Mouse (Mus musculus) CH12.LX (cell line): ENCODE measurements around the gene Bank1. TPM values are rescaled to one million over a fixed set of nuclear protein-coding genes. Genes with fewer than 3 reads are reported as not detected.

Source experiments
- DNase-seq: peaks from one replicate; pipeline ENCODE4 v3.0.0-alpha.2; 2013; ENCODE audit errors: extremely low read depth
- H3K27ac ChIP-seq: 2 replicates; pipeline ENCODE4 v1.5.1; 2012; ENCODE audit warnings: low read depth, mild to moderate bottlenecking, control low read depth, moderate library complexity; ENCODE audit not compliant: insufficient read depth
- H3K27me3 ChIP-seq: replicated peaks from 2 replicates; pipeline ENCODE3; 2012; ENCODE audit warnings: inconsistent platforms
- H3K36me3 ChIP-seq, 2 experiments: replicated peaks in 1 of 2; 2 replicates each; pipeline versions ENCODE3 to v1.6.1; 2012; ENCODE audit warnings: inconsistent platforms in 1 of 2, low read length in 1 of 2, mild to moderate bottlenecking in 1 of 2, mixed read lengths in 1 of 2, moderate library complexity in 1 of 2; ENCODE audit not compliant: control insufficient read depth in 1 of 2, insufficient read depth in 1 of 2
- H3K4me1 ChIP-seq, 2 experiments: 2 replicates each; pipeline ENCODE4 v1.6.1; 2012; ENCODE audit warnings: inconsistent platforms in 1 of 2, moderate library complexity in 1 of 2; ENCODE audit not compliant: insufficient read depth in 2 of 2, control insufficient read depth in 1 of 2
- H3K4me2 ChIP-seq: 2 replicates; pipeline ENCODE4 v1.6.1; 2012; ENCODE audit warnings: low read depth, mild to moderate bottlenecking, control low read depth; ENCODE audit not compliant: poor library complexity, insufficient read depth, severe bottlenecking
- H3K4me3 ChIP-seq, 3 experiments: fragments of 150-350 bp in 1 of 3; sonication (generic) in 1 of 3; replicated peaks in 1 of 3; 2 replicates each; pipeline versions ENCODE3 to v1.5.1; 2011 to 2012; ENCODE audit warnings: low read depth in 2 of 3, low read length in 2 of 3, mild to moderate bottlenecking in 2 of 3, moderate library complexity in 2 of 3, control low read depth in 1 of 3, improper control_type of control experiment in 1 of 3, inconsistent platforms in 1 of 3, mixed read lengths in 1 of 3; ENCODE audit not compliant: poor library complexity in 1 of 3
- H3K79me2 ChIP-seq: replicated peaks from 2 replicates; pipeline ENCODE4 v1.6.1; 2012; ENCODE audit warnings: mild to moderate bottlenecking, moderate library complexity; ENCODE audit not compliant: control insufficient read depth, poor library complexity, insufficient read depth, severe bottlenecking; ENCODE audit errors: extremely low read depth
- H3K9ac ChIP-seq: 2 replicates; pipeline ENCODE4 v1.6.1; 2012; ENCODE audit warnings: low read depth, mild to moderate bottlenecking, control low read depth, moderate library complexity; ENCODE audit not compliant: insufficient read depth
- H3K9me3 ChIP-seq: replicated peaks from 2 replicates; pipeline ENCODE3; 2012; ENCODE audit warnings: low read length, inconsistent platforms, mixed read lengths
- ELF1 ChIP-seq: IDR thresholded peaks from 2 replicates; pipeline ENCODE4 v1.6.1; 2014; ENCODE audit warnings: low read depth, mild to moderate bottlenecking, inconsistent platforms, low read length, improper control_type of control experiment
- ETS1 ChIP-seq: conservative IDR thresholded peaks from 2 replicates; pipeline ENCODE4 v1.6.1; 2012; ENCODE audit warnings: low read depth, mild to moderate bottlenecking, inconsistent platforms, low read length, improper control_type of control experiment, moderate library complexity
- IRF4 ChIP-seq: IDR thresholded peaks from 2 replicates; pipeline ENCODE4 v1.6.1; 2014; ENCODE audit warnings: low read depth, mild to moderate bottlenecking, inconsistent platforms, low read length, improper control_type of control experiment
- JUND ChIP-seq: conservative IDR thresholded peaks from 2 replicates; pipeline ENCODE4 v1.6.1; 2011; ENCODE audit warnings: low read depth, low read length, improper control_type of control experiment
- MEF2A ChIP-seq: IDR thresholded peaks from 2 replicates; pipeline ENCODE4 v1.6.1; 2014; ENCODE audit warnings: low read depth, mild to moderate bottlenecking, inconsistent platforms, low read length, improper control_type of control experiment, borderline replicate concordance
- MXI1 ChIP-seq: IDR thresholded peaks from 2 replicates; pipeline ENCODE4 v1.6.1; 2011; ENCODE audit warnings: mild to moderate bottlenecking, low read depth, low read length, improper control_type of control experiment
- POLR2A ChIP-seq: IDR thresholded peaks from 2 replicates; pipeline ENCODE4 v1.6.1; 2011; ENCODE audit warnings: low read depth, mild to moderate bottlenecking, improper control_type of control experiment, low read length
- RCOR1 ChIP-seq: conservative IDR thresholded peaks from 2 replicates; pipeline ENCODE4 v1.6.1; 2012; ENCODE audit warnings: low read depth, mild to moderate bottlenecking, inconsistent platforms, low read length, improper control_type of control experiment
- SIN3A ChIP-seq: IDR thresholded peaks from 2 replicates; pipeline ENCODE4 v1.6.1; 2012; ENCODE audit warnings: low read length, improper control_type of control experiment, inconsistent platforms
- SMC3 ChIP-seq: IDR thresholded peaks from 2 replicates; pipeline ENCODE4 v1.6.1; 2011; ENCODE audit warnings: low read depth, low read length, improper control_type of control experiment
- TCF12 ChIP-seq: IDR thresholded peaks from 2 replicates; pipeline ENCODE4 v1.6.1; 2014; ENCODE audit warnings: low read depth, mild to moderate bottlenecking, inconsistent platforms, low read length, improper control_type of control experiment
- USF1 ChIP-seq: IDR thresholded peaks from 2 replicates; pipeline ENCODE4 v1.6.1; 2014; ENCODE audit warnings: low read depth, mild to moderate bottlenecking, inconsistent platforms, low read length, improper control_type of control experiment
- ZMIZ1 ChIP-seq: IDR thresholded peaks from 2 replicates; pipeline ENCODE4 v1.6.1; 2012; ENCODE audit warnings: low read depth, mild to moderate bottlenecking, inconsistent platforms, low read length, improper control_type of control experiment
- ZNF384 ChIP-seq: IDR thresholded peaks from 2 replicates; pipeline ENCODE4 v1.6.1; 2012; ENCODE audit warnings: low read depth, low read length, improper control_type of control experiment, inconsistent platforms
- dilution Hi-C: fragments of 300-500 bp; cut with MboI; formaldehyde crosslinking; loops from 2 replicates; pipeline ENCODE4 v1.14.3; 2020; ENCODE audit warnings: low sequenced_read_pairs; ENCODE audit not compliant: extremely low pct_unique_long_range_greater_than_20kb, extremely low pct_ligation_motif_present
- in situ Hi-C: fragments of 300-500 bp; cut with MboI; formaldehyde crosslinking; loops from 3 replicates; pipeline ENCODE4 v1.14.3; 2019; ENCODE audit warnings: low sequenced_read_pairs, low pct_ligation_motif_present, low pct_unique_long_range_greater_than_20kb, mixed read lengths
- polyA plus RNA-seq: library from polyadenylated mRNA; unstranded; fragments of >175 nt; gene quantifications from 2 replicates; pipeline ENCODE4 v1.2.1, GENCODE M21; 2012; ENCODE audit warnings: low read depth; ENCODE audit not compliant: insufficient read length
- total RNA-seq, 2 experiments: library from RNA; depleted of rRNA; stranded (reverse); fragments of 300-350 nt in 1 of 2; fragments of >200 nt in 1 of 2; gene quantifications; 2 replicates each; pipeline ENCODE4 v1.2.3; 2012 to 2014

The Bank1 gene
- total and polyA plus RNA-seq, 3 experiments, result 13.1 to 36.2 (median 27.3) TPM

GRCm38 (mm10) chr3:136132013-136132412 is 193.9 kb downstream of the Bank1 start:
- Histone ChIP-seq H3K36me3 (peaks cover 0 to 14% of the 10 kb centered on the region in 2 experiments), H3K4me3 (no peak overlapping the region), H3K4me1 (no peaks in the 10 kb centered on the region), H3K79me2 (no peaks in the 10 kb centered on the region), H3K27me3 (no peaks in the 10 kb centered on the region), H3K9me3 (peaks cover 2% of the 10 kb centered on the region), H3K27ac (no peak overlapping the region), H3K4me2 (no peak overlapping the region), H3K9ac (no peak overlapping the region)
- in situ Hi-C loops (no loop called here), dilution Hi-C loops (no loop called here)
- TF ChIP-seq ELF1 (no peak), ETS1 (no peak), IRF4 (no peak), MEF2A (no peak), ZNF384 (no peak), RCOR1 (no peak), ZMIZ1 (no peak)
- no peak for DNase-seq

GRCm38 (mm10) chr3:136115478-136116215 is 210.2 kb downstream of the Bank1 start:
- peaks cover 0 to 4% of the 10 kb centered on the region in 2 experiments for H3K36me3 ChIP-seq
- dilution Hi-C loops, result no loop called here
- H3K9me3 ChIP-seq, result peaks cover 3% of the 10 kb centered on the region
- H3K27me3 ChIP-seq, result no peaks in the 10 kb centered on the region
- H3K27ac ChIP-seq, result no peak overlapping the region
- no peak overlapping the region for H3K4me3 ChIP-seq
- in situ Hi-C loops, result no loop called here
- H3K9ac ChIP-seq, result no peak overlapping the region
- H3K4me1 ChIP-seq, result peaks cover 0 to 5% of the 10 kb centered on the region in 2 experiments; a peak in 1 of 4 replicates
- no peak for DNase-seq
- H3K79me2 ChIP-seq, result no peaks in the 10 kb centered on the region
- H3K4me2 ChIP-seq, result no peak overlapping the region
- TF ChIP-seq POLR2A, result no peak
- no peak for TF ChIP-seq TCF12
- TF ChIP-seq SIN3A, result no peak
- TF ChIP-seq JUND, result no peak
- TF ChIP-seq RCOR1, result no peak

- H3K4me3 ChIP-seq, result no peak overlapping the region
- no peak overlapping the region for H3K4me2 ChIP-seq
- peaks cover 0 to 2% of the 10 kb centered on the region in 2 experiments for H3K36me3 ChIP-seq
- in situ Hi-C loops, result no loop called here
- no peak for DNase-seq
- H3K4me1 ChIP-seq, result peaks cover 0 to 5% of the 10 kb centered on the region in 2 experiments; a peak in 1 of 4 replicates
- no peak for TF ChIP-seq MXI1
- TF ChIP-seq USF1, result no peak
- TF ChIP-seq SMC3, result no peak
- H3K27me3 ChIP-seq, result no peaks in the 10 kb centered on the region
- H3K9me3 ChIP-seq, result no peaks in the 10 kb centered on the region
- no peak overlapping the region for H3K9ac ChIP-seq
- H3K27ac ChIP-seq, result no peak overlapping the region
- dilution Hi-C loops, result no loop called here
- no peaks in the 10 kb centered on the region for H3K79me2 ChIP-seq
These were observed 216.3 kb downstream of the Bank1 start for GRCm38 (mm10) chr3:136109411-136110139.
